ENCODE assay signal across 8 mouse cellular contexts in genomic region chr16:23224671-23225068, GRCm38 (mm10). TPM values are rescaled to one million over a fixed set of nuclear protein-coding genes. Genes with fewer than 3 reads are reported as not detected.
A peak's percentile ranks its signal among the peaks of the same experiment; 100 is the strongest.
DNase-seq lines count a peak whose midpoint lies in the region; ATAC-seq and TF ChIP-seq lines count a peak whose summit lies in the region.

St6gal1 (plus strand) TSS chr16:23224740.

- DNase-seq in Muller cell, postnatal 12 days (ENCODE audit: inconsistent ontology term) = peak; percentile 74
- DNase-seq in cerebellum, adult 2 months = peak; percentile 63 to 69
- DNase-seq in frontal cortex, adult 2 months (ENCODE audit: extremely low spot score in 1 of 2, low spot score in 1 of 2) = peak in 1 of 2 experiments; percentile 81
- peak in 1 of 2 experiments; percentile 66 for DNase-seq in layer of hippocampus, adult 8-10 months (ENCODE audit: low spot score in 2 of 2)
- peak; percentile 87 for DNase-seq in lung, postnatal 0 days (ENCODE audit: low spot score)
- DNase-seq in ovary, postnatal 14 days (ENCODE audit: low spot score) = peak; percentile 65
- peak; percentile 94 for DNase-seq in thymus, postnatal 25 days

- H3K4me2 ChIP-seq in lung, postnatal 0 days (replicated peaks; ENCODE audit: low read depth, low read length) = peak within 1 kb of the TSS; percentile 94

- peak; percentile 55 for TF ChIP-seq CTCF in cerebellum, adult 2 months (IDR thresholded peaks at IDR 0.05; ENCODE audit: borderline replicate concordance, insufficient read depth, low read depth, low read length)
- peak; percentile 79 for TF ChIP-seq CTCF in lung, postnatal 0 days (IDR thresholded peaks at IDR 0.05)

- H3K9ac ChIP-seq in lung, postnatal 0 days (replicated peaks; ENCODE audit: low read depth) = peak within 1 kb of the TSS; percentile 75

- H3K4me3 ChIP-seq in cerebellum, adult 2 months (replicated peaks; ENCODE audit: insufficient read depth, low read depth, low read length) = peak within 1 kb of the TSS; percentile 71
- H3K4me3 ChIP-seq in lung, postnatal 0 days (ENCODE audit: low read depth, low read length) = peak within 1 kb of the TSS; percentile 84

- no peaks in the 10 kb centered on the region for H3K9me3 ChIP-seq in lung, postnatal 0 days (ENCODE audit: low read length)

- no peak for TF ChIP-seq POLR2A in cerebellum, adult 2 months (IDR thresholded peaks at IDR 0.05; ENCODE audit: borderline replicate concordance, insufficient read depth, low read length)

- H3K4me1 ChIP-seq in cerebellum, adult 2 months (ENCODE audit: control insufficient read depth, insufficient read depth, low read length) = no peaks in the 10 kb centered on the region; the same call in 1 of the 2 replicates
- peaks cover 8% of the 10 kb centered on the region for H3K4me1 ChIP-seq in lung, postnatal 0 days (ENCODE audit: insufficient read depth, low read depth, low read length)

- peak; percentile 40 to 51; a peak in 3 of 4 replicates for ATAC-seq in hematopoietic stem cell, adult 5-6 weeks (replicated peaks in 1 of 2; ENCODE audit: insufficient read depth in 1 of 2, low FRiP score in 2 of 2, low TSS enrichment in 1 of 2, low read depth in 1 of 2, poor library complexity in 2 of 2, severe bottlenecking in 2 of 2)
- ATAC-seq in lung, postnatal 0 days = peak; percentile 72

- no peaks in the 10 kb centered on the region; the same call in 1 of the 2 replicates for H3K27me3 ChIP-seq in cerebellum, adult 2 months (ENCODE audit: control insufficient read depth, insufficient read depth, low read length)
- no peaks in the 10 kb centered on the region for H3K27me3 ChIP-seq in lung, postnatal 0 days (replicated peaks; ENCODE audit: insufficient read depth, low read length)

- no peaks in the 10 kb centered on the region for H3K36me3 ChIP-seq in lung, postnatal 0 days (ENCODE audit: insufficient read depth, low read length)

- H3K27ac ChIP-seq in cerebellum, adult 2 months (ENCODE audit: insufficient read depth, low read length) = no peak within 1 kb of the TSS
- H3K27ac ChIP-seq in lung, postnatal 0 days (ENCODE audit: low read length) = peak within 1 kb of the TSS; percentile 94

- no peak for TF ChIP-seq EP300 in lung, postnatal 0 days (IDR thresholded peaks at IDR 0.05)

- WGBS in cerebellum, adult 2 months = under 1% methylated on average over 20 of the region's 20 CpGs
- 0% methylated on average over 20 of the region's 20 CpGs for WGBS in lung, postnatal 0 days

RNA-seq across cellular contexts. Expression of gene St6gal1, which starts in this region (rescaled TPM):
- 11.2 and 11.5 TPM in 2 replicates for polyA plus RNA-seq in cerebellum, adult 2 months (2012; rRNA removed)
- polyA plus RNA-seq in frontal cortex, adult 2 months (2012; rRNA removed) = 15.8 and 19.8 TPM in 2 replicates
- total RNA-seq in hematopoietic stem cell, adult 5-6 weeks (2017) = 1.2 and 2.1 TPM in 2 replicates
- 10 to 100 TPM; 14.0 to 22.7 (median 17.8) TPM for total RNA-seq in layer of hippocampus, adult 8-10 months (2022)
- 42.2 and 46.4 TPM in 2 replicates for polyA plus RNA-seq in lung, postnatal 0 days (2015; fragmentation: Nextera tagmentation; extraction: Ambion mirVana)
